Mouse (Mus musculus) kidney, adult 2 months (tissue): Measurements from ENCODE around the gene Fam163a. TPM values are rescaled to one million over a fixed set of nuclear protein-coding genes. Genes with fewer than 3 reads are reported as not detected.
"Not testable (repeated sequence)": the region's sequence is repeated elsewhere in the genome, so short reads cannot be mapped to it uniquely, and the experiment has no call there.

Source experiments
- DNase-seq: peaks from one replicate; pipeline ENCODE4 v3.0.0; 2021
- H3K27ac ChIP-seq: fragments of 200-500 bp; 2 replicates; pipeline ENCODE4 v1.5.1; 2012; ENCODE audit warnings: low read depth, low read length, control low read depth, inconsistent platforms; ENCODE audit not compliant: insufficient read depth
- H3K27me3 ChIP-seq: fragments of 200-500 bp; replicated peaks from 2 replicates; pipeline ENCODE4 v1.6.1; 2012; ENCODE audit warnings: mild to moderate bottlenecking, moderate library complexity, low read length, inconsistent platforms; ENCODE audit not compliant: control insufficient read depth, insufficient read depth
- H3K36me3 ChIP-seq: fragments of 200-500 bp; 2 replicates; pipeline ENCODE4 v1.6.1; 2012; ENCODE audit warnings: mild to moderate bottlenecking, moderate library complexity, low read length, inconsistent platforms; ENCODE audit not compliant: control insufficient read depth, insufficient read depth
- H3K4me1 ChIP-seq: fragments of 200-500 bp; 2 replicates; pipeline ENCODE4 v1.6.1; 2011; ENCODE audit warnings: low read length; ENCODE audit not compliant: control insufficient read depth, insufficient read depth
- H3K4me3 ChIP-seq: fragments of 200-500 bp; 2 replicates; pipeline ENCODE4 v1.5.1; 2011; ENCODE audit warnings: mild to moderate bottlenecking, low read depth, low read length, control low read depth; ENCODE audit not compliant: insufficient read depth
- CTCF ChIP-seq: fragments of 200-500 bp; conservative IDR thresholded peaks from 2 replicates; pipeline ENCODE4 v1.5.1; 2011; ENCODE audit warnings: low read depth, mild to moderate bottlenecking, control low read depth, low read length, moderate library complexity, mixed read lengths; ENCODE audit not compliant: insufficient read depth, insufficient read length
- POLR2A ChIP-seq: fragments of 200-500 bp; IDR thresholded peaks from one replicate; pipeline ENCODE4 v1.6.1; 2011; ENCODE audit warnings: low read depth, low read length, control low read depth
- WGBS: fragments of 180-500 bp; shearing (Covaris S2); methylation state at CpG from one replicate; pipeline ENCODE4 v1.1.7; 2018; 5-methylcytosine and 5-hydroxymethylcytosine counted together
- polyA plus RNA-seq: library from polyadenylated mRNA; depleted of rRNA; stranded (reverse); fragments of >200 nt; gene quantifications from 2 replicates; pipeline ENCODE4 v1.2.3, GENCODE M21; 2012; rRNA removed

Gene Fam163a
- 5.7 and 6.9 TPM in 2 replicates for polyA plus RNA-seq

DNA sequence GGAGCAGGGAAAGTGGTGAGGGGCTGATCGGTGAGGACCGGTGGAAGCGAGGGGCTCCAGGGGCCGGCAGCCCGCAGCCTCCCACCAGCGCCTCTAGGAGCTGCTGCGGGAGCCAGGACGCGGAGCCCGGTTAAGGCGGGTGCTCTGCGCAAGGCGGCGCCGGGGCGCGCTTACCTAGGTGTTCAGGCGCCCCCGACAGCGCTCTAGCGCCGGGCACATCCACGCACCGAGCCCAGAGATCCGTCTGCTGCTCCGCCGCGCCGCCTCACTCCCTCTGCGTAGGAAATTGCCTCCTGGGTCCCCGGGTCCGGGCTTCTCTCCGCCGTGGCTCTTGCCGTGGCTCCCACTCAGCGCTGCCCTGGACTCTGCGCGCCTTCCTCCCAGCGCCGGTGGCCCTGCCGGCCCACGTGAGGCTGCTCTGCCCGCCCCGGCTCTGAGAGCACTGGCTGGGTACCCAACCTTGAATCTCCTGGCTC is at the start of gene Fam163a:
TSS of gene Fam163a (minus strand) at position 371 of the 476 bp plus-strand sequence.
- no peaks in the 10 kb centered on the region; the same call in 1 of the 2 replicates for H3K27me3 ChIP-seq
- no peak for TF ChIP-seq CTCF
- H3K27ac ChIP-seq: no peak within 1 kb of the TSS
- no peaks in the 10 kb centered on the region for H3K36me3 ChIP-seq
- no peaks in the 10 kb centered on the region for H3K4me1 ChIP-seq
- H3K4me3 ChIP-seq: peak within 1 kb of the TSS; percentile 51
- 2% methylated on average over 44 of the region's 44 CpGs for WGBS
- DNase-seq: peak; percentile 57

DNA sequence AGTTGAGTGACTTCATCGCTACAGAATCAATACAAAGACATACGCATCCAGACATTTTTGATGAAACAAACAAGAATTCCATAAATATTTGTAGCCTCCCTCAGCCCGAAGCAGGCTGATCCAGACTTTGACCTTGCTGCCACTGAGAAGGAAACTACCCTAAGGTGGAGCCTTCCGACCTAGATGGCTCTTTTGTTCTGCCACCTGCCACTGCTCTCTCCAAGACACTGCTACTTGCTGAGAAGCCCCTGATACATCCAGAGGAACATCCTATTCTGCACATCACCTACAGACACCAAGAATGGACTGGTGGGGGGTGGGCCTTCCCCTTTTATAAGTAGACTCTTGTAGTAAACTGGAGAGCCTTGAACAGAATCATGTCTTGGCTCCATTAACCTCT is 46.3 kb upstream of the Fam163a start:
- H3K4me1 ChIP-seq, H3K36me3 ChIP-seq, H3K4me3 ChIP-seq, DNase-seq, H3K27me3 ChIP-seq, H3K27ac ChIP-seq: not testable (repeated sequence)
- WGBS: 67% methylated on average over 4 of the region's 4 CpGs

DNA sequence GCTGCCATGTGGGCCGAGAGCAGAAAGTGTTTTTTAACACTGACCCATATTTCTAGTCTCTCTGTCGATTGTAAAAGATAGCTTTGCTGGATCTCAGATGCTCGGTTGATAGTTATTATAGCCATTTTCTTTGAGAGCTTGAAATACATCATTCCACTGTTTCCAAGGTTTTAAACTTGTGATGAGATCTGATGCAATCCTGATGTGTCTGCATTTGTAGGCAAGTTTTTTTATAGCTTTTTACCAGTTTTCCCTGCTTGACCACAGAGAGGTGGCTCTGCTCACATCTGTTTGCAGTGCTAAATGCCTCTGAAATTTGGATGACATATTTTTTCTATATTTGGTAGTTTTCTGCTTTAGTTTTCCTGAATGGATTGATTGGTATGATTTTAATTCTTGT is 43.1 kb upstream of the Fam163a start:
- Histone ChIP-seq H3K27me3 (no peaks in the 10 kb centered on the region; the same call in 1 of the 2 replicates), H3K4me3 (no peak overlapping the region), H3K4me1 (no peaks in the 10 kb centered on the region), H3K27ac (no peak overlapping the region), H3K36me3 (no peaks in the 10 kb centered on the region)
- WGBS: 55% methylated on average over 3 of the region's 3 CpGs
- TF ChIP-seq CTCF: no peak
- TF ChIP-seq POLR2A: no peak
- DNase-seq: no peak

DNA sequence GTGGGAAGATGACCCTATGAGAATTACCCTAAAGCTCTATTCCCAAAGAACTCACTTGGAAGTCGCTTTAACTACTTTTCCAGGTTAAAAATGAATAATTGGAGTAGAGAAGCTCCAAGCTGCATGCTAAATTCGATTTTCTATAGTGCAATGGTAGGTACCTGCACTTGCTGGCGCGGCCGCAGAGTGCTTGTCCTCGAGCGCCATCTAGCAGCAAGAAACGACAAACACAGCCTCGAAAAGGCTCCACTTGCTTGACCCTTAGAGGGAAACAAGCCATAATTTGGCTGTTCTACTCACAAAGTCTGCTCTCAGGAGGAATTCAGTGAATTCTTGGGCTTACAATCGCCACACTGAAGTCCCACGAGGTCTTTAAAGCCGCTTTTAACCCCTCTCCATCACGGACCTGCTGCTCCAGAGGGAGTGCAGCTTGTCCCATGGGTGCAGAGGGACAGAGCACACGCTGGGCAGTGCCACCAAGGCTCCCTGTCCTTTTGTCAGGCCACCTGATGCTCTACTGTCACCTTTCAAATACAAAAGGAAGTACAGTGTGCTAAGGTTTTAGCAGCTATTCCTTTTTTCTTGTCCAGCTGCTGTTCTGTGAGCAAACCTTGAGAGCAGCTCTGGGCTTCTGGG is 37.0 kb upstream of the Fam163a start:
- no peaks in the 10 kb centered on the region; the same call in 1 of the 2 replicates for H3K27me3 ChIP-seq
- DNase-seq: peak; percentile 58
- WGBS: 8% methylated on average over 14 of the region's 14 CpGs
- H3K4me3 ChIP-seq: no peak overlapping the region
- H3K4me1 ChIP-seq: no peaks in the 10 kb centered on the region
- peak; percentile 94 for TF ChIP-seq CTCF
- no peak for TF ChIP-seq POLR2A
- H3K36me3 ChIP-seq: no peaks in the 10 kb centered on the region
- H3K27ac ChIP-seq: no peak overlapping the region

DNA sequence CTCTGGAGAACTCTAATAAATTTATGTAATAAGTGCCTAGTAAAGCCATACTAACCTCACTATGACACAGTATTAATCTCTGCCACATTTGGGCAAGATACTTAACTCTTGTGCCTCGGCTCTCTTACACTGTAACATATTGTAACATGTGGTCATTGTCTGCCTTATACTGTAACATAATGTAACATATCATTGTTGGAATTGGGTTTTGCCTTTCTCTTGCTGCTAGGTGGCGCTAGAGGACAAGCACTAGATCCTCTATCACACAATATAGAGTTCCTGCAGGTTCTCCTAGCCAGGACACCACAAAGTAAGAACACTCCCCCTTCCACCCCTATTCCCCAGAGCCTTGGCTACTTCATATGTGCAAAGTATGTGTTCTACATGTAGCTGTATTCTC is 36.2 kb upstream of the Fam163a start:
- peak; percentile 44 for DNase-seq
- TF ChIP-seq CTCF (0 out of 2 replicates have a peak, but pooled peaks have one; percentile 27), POLR2A (no peak)
- no peaks in the 10 kb centered on the region for H3K36me3 ChIP-seq
- WGBS: 40% methylated on average over 2 of the region's 2 CpGs
- H3K27ac ChIP-seq: no peak overlapping the region
- H3K4me3 ChIP-seq: no peak overlapping the region
- H3K27me3 ChIP-seq: no peaks in the 10 kb centered on the region; the same call in 1 of the 2 replicates
- no peaks in the 10 kb centered on the region for H3K4me1 ChIP-seq

DNA sequence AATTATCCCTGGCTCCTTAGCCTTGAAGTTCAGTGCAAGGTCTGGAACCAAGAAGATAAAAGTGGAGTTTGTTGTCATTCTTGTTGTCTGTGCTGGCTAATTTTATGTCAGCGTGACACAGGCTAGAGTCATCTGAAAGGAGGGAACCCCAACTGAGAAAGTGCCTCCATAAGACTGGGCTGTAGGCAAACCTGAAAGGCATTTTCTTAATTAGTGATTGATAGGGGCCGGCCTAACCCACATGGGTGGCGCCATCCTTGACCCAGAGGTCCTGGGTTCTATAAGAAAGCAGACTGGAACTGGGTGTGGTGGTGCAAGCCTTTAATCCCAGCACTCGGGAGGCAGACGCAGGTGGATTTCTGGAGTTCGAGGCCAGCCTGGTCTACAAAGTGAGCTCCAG is 26.3 kb upstream of the Fam163a start:
- Histone ChIP-seq H3K4me1 (no peaks in the 10 kb centered on the region), H3K27ac (no peak overlapping the region), H3K36me3 (no peaks in the 10 kb centered on the region), H3K27me3 (no peaks in the 10 kb centered on the region), H3K4me3 (no peak overlapping the region)
- TF ChIP-seq CTCF: no peak
- TF ChIP-seq POLR2A: no peak
- WGBS: 94% methylated on average over 6 of the region's 6 CpGs
- DNase-seq: no peak

DNA sequence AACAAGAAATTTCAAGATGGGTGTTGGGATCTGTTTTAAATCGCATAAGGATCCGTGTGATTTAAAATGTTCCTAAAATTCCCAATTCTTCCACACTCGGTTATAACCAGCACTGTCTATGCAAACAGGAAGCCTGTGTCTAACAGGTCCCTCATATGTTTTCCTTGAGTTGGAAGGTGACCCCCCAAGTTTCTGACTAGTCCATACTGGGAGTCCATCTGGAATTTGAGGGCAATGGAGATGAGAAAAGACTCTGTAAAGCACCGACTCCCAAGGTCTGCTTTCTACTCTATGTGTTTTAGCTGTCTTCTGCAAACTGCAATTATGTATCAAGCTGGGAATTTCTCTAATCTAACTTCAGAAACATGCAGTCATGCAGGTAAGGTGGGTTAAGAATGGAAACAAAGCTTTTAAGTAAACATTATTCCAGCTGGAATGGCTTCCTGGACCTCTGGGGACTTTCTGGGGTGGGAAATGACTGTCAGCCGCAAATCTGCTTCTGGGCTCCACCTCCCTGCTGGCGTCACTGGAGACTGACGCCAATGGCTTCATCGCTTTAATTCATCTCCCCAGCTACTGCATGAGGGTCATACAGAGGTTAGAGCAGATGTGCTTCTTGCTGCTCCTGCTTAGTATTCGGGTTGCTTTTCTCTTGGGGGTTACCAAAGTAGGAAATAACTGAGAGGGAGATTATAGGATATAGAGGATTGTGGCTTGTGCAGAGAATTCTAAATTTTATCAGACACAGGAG is 25.7 kb upstream of the Fam163a start:
- H3K36me3 ChIP-seq: no peaks in the 10 kb centered on the region
- no peak for TF ChIP-seq CTCF
- TF ChIP-seq POLR2A: no peak
- 40% methylated on average over 9 of the region's 9 CpGs for WGBS

More for the DNA sequence above, 25.7 kb upstream of the Fam163a start:
- H3K4me3 ChIP-seq: no peak overlapping the region
- no peaks in the 10 kb centered on the region for H3K4me1 ChIP-seq
- no peaks in the 10 kb centered on the region for H3K27me3 ChIP-seq
- DNase-seq: peak; percentile 17
- H3K27ac ChIP-seq: no peak overlapping the region
